Mouse (Mus musculus) adipocyte (in vitro differentiated cells): ENCODE results near the gene Magea8.
"Not testable (repeated sequence)": the region's sequence is repeated elsewhere in the genome, so short reads cannot be mapped to it uniquely, and the experiment has no call there.

Experiments
- DNase-seq: peaks from one replicate; pipeline ENCODE4 v3.0.0-alpha.2; 2016; ENCODE audit warnings: low spot score

Magea8 gene

GRCm38 (mm10) chrX:154995750-154996149 is at the start of gene Magea8:
Gene Magea8 (minus strand): TSS chrX:154995850.
- DNase-seq: not testable (repeated sequence)

- not testable (repeated sequence) for DNase-seq
Observed at GRCm38 (mm10) chrX:154949405-154949804, 46.2 kb downstream of the Magea8 start, which contains the start of gene Magea3. Gene Magea3 (minus strand): TSS chrX:154949505.

- not testable (repeated sequence) for DNase-seq
Observed at GRCm38 (mm10) chrX:154935887-154936286, 59.8 kb downstream of the Magea8 start, which contains the start of gene Magea6. Gene Magea6 (minus strand): TSS chrX:154935987.
